Mouse (Mus musculus) small intestine, adult 10 weeks (tissue): Measurements from ENCODE around the gene Clic1. TPM values are rescaled to one million over a fixed set of nuclear protein-coding genes. Genes with fewer than 3 reads are reported as not detected.

Experiments
- polyA plus RNA-seq: library from polyadenylated mRNA; stranded (reverse); fragments of 350-450 nt; fragmentation: Illumina TruSeq; extraction: RNeasy Lipid Tissue Mini Kit (QIAGEN cat#74804); gene quantifications from one replicate; pipeline ENCODE4 v1.2.3, GENCODE M21; 2014; ENCODE audit warnings: low replicate concordance

The Clic1 gene
- polyA plus RNA-seq: 31.3 TPM

GRCm38 (mm10) chr17:35049561-35050016 is at the start of gene Clic1:
Clic1 (plus strand) TSS chr17:35049966.

GRCm38 (mm10) chr17:35000717-35001451 is 48.9 kb upstream of the Clic1 start, which contains the start of gene Vars:
Vars (plus strand) TSS chr17:35000987.

GRCm38 (mm10) chr17:35016376-35016775 is 33.4 kb upstream of the Clic1 start, which contains the start of gene Vwa7:
Vwa7 (plus strand) TSS chr17:35016579.

GRCm38 (mm10) chr17:35027277-35028068 is 22.3 kb upstream of the Clic1 start, which contains the start of gene Sapcd1:
Sapcd1 (minus strand) TSS chr17:35028016.

GRCm38 (mm10) chr17:35046681-35047455 is 2.9 kb upstream of the Clic1 start, which contains the start of gene Msh5:
Msh5 (minus strand) TSS chr17:35046745.

GRCm38 (mm10) chr17:35058911-35059892 is 9.4 kb downstream of the Clic1 start, which contains the start of gene Ddah2:
Ddah2 (plus strand) TSS chr17:35059035.

GRCm38 (mm10) chr17:35064951-35065947 is 15.5 kb downstream of the Clic1 start, which contains the start of gene Ly6g6c:
Ly6g6c (plus strand) TSS chr17:35065388.

GRCm38 (mm10) chr17:35066084-35066483 is 16.3 kb downstream of the Clic1 start, which contains the start of gene Mpig6b:
Mpig6b (minus strand) TSS chr17:35066184.

GRCm38 (mm10) chr17:35076507-35077176 is 26.9 kb downstream of the Clic1 start, which contains the start of gene Ly6g6e:
Ly6g6e (plus strand) TSS chr17:35076902.

GRCm38 (mm10) chr17:35077786-35078233 is 28.0 kb downstream of the Clic1 start, which contains the start of gene Ly6g6d:
Ly6g6d (minus strand) TSS chr17:35078065.

GRCm38 (mm10) chr17:35085208-35085865 is 35.6 kb downstream of the Clic1 start, which contains the start of gene Ly6g6f:
Ly6g6f (minus strand) TSS chr17:35085610.

GRCm38 (mm10) chr17:35088825-35089644 is 39.3 kb downstream of the Clic1 start, which contains the start of gene Abhd16a:
Abhd16a (plus strand) TSS chr17:35089263.

GRCm38 (mm10) chr17:35108097-35108496 is 58.3 kb downstream of the Clic1 start, which contains the start of gene Ly6g5c:
Ly6g5c (plus strand) TSS chr17:35108279.

